22 mouse cellular contexts compared by ENCODE assay signal in the genomic region with DNA sequence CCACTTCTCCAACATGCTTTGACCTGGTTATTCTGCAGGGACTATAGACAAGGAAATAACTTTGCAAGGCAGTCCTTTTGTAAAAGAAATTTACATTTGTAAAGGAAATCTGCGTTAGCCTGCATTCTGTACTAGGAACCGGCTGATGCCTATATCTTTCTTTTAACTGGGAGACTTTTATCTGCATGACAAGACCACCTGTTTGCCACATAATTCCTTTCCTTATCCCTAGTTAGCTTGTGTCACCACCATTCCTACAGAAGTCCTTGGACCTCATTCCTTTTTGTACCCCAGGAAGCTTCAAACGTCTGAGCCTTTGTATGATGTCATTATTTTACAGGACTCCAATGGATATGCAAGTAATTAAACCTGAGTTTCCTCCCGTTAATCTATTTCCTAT. TPM values are rescaled to one million over a fixed set of nuclear protein-coding genes. Genes with fewer than 3 reads are reported as not detected.
"Had no signal": no experiment of that assay in that cellular context is flagged by ENCODE, and none has a peak within 500 bp of the region (broad histone marks: within the 10 kb centered on the region; RNA-seq: fewer than 3 reads in every experiment).

No protein-coding gene starts in this region.

- H3K27me3 ChIP-seq: lung, embryonic 15.5 days; megakaryocyte, embryonic 14.5 days; neural tube, embryonic 12.5 days; stomach, embryonic 15.5 days had no signal

- DNase-seq: liver, postnatal 0 days; lung, adult 2 months; lung, postnatal 14 days; right cerebral cortex, postnatal 14 days; thymus, adult 2 months; thymus, postnatal 25 days; thymus, postnatal 4 days had no signal

- H3K9me3 ChIP-seq: lung, embryonic 15.5 days; megakaryocyte, embryonic 14.5 days; midbrain, embryonic 13.5 days; midbrain, embryonic 15.5 days; neural tube, embryonic 12.5 days; stomach, embryonic 15.5 days had no signal

- ATAC-seq: liver, postnatal 0 days; lung, postnatal 0 days; midbrain, embryonic 13.5 days; midbrain, embryonic 15.5 days had no signal

- H3K27ac ChIP-seq: lung, embryonic 15.5 days; macrophage; midbrain, embryonic 13.5 days; midbrain, embryonic 15.5 days; neural tube, embryonic 12.5 days; stomach, embryonic 15.5 days; stomach, postnatal 0 days had no signal

- H3K4me3 ChIP-seq: lung, embryonic 15.5 days; megakaryocyte, embryonic 14.5 days; midbrain, embryonic 13.5 days; midbrain, embryonic 15.5 days; neural tube, embryonic 12.5 days; stomach, embryonic 15.5 days had no signal

- H3K36me3 ChIP-seq: lung, embryonic 15.5 days; midbrain, embryonic 15.5 days; neural tube, embryonic 12.5 days; stomach, embryonic 15.5 days had no signal

- H3K9ac ChIP-seq: liver, postnatal 0 days; lung, embryonic 15.5 days; midbrain, embryonic 13.5 days; midbrain, embryonic 15.5 days; neural tube, embryonic 12.5 days; stomach, embryonic 15.5 days had no signal

RNA-seq across cellular contexts. Expression of a gene that starts 1.7 kb away (rescaled TPM):
- total RNA-seq: monocyte, adult 5-6 weeks had no signal

RNA-seq across cellular contexts. Expression of a gene that starts 34.8 kb away (rescaled TPM):
- total RNA-seq: midbrain, postnatal 0 days; monocyte, adult 5-6 weeks; neutrophil, adult 5-6 weeks had no signal
- polyA plus RNA-seq: liver, postnatal 0 days; lung, adult 2 months; lung, embryonic 15.5 days; macrophage; midbrain, embryonic 13.5 days; midbrain, embryonic 15.5 days; midbrain, postnatal 0 days; neural tube, embryonic 12.5 days; neural tube, embryonic 14.5 days; spleen, adult 2 months; stomach, embryonic 15.5 days; thymus, adult 2 months; urinary bladder, adult 2 months had no signal
